Mouse (Mus musculus) small intestine, adult 2 months (tissue): ENCODE results near the gene Snph. TPM values are rescaled to one million over a fixed set of nuclear protein-coding genes. Genes with fewer than 3 reads are reported as not detected.

ENCODE experiments used
- H3K27ac ChIP-seq: fragments of 200-500 bp; 2 replicates; pipeline ENCODE4 v1.5.1; 2012; ENCODE audit warnings: low read depth, low read length, control low read depth, inconsistent platforms; ENCODE audit not compliant: insufficient read depth
- H3K27me3 ChIP-seq: fragments of 200-500 bp; 2 replicates; pipeline ENCODE4 v1.6.1; 2012; ENCODE audit warnings: mild to moderate bottlenecking, moderate library complexity, low read length, inconsistent platforms; ENCODE audit not compliant: control insufficient read depth, insufficient read depth
- H3K36me3 ChIP-seq: fragments of 200-500 bp; 2 replicates; pipeline ENCODE4 v1.6.1; 2012; ENCODE audit warnings: mild to moderate bottlenecking, low read length, control low read depth, inconsistent platforms; ENCODE audit not compliant: control insufficient read depth, insufficient read depth
- H3K4me1 ChIP-seq: fragments of 200-500 bp; 2 replicates; pipeline ENCODE4 v1.6.1; 2012; ENCODE audit warnings: low read length, inconsistent platforms, mixed read lengths; ENCODE audit not compliant: control insufficient read depth, insufficient read depth, insufficient read length
- H3K4me3 ChIP-seq: fragments of 200-500 bp; 2 replicates; pipeline ENCODE4 v1.5.1; 2012; ENCODE audit warnings: low read depth, mild to moderate bottlenecking, control low read depth, inconsistent platforms, low read length, moderate library complexity
- CTCF ChIP-seq: fragments of 200-500 bp; IDR thresholded peaks from 2 replicates; pipeline ENCODE4 v1.5.1; 2012; ENCODE audit warnings: low read depth, mild to moderate bottlenecking, control low read depth, inconsistent platforms, low read length, moderate library complexity, mixed read lengths; ENCODE audit not compliant: insufficient replicate concordance, insufficient read length; ENCODE audit errors: extremely low read depth
- POLR2A ChIP-seq: fragments of 200-500 bp; IDR thresholded peaks from 2 replicates; pipeline ENCODE4 v1.6.1; 2012; ENCODE audit warnings: low read depth, mild to moderate bottlenecking, control low read depth, inconsistent platforms, low read length, moderate library complexity
- WGBS: fragments of 180-500 bp; shearing (Covaris S2); methylation state at CpG from one replicate; pipeline ENCODE4 v1.1.7; 2018; 5-methylcytosine and 5-hydroxymethylcytosine counted together
- polyA plus RNA-seq: library from polyadenylated mRNA; depleted of rRNA; stranded (reverse); fragments of >200 nt; gene quantifications from 2 replicates; pipeline ENCODE4 v1.2.3, GENCODE M21; 2012

The Snph gene
- polyA plus RNA-seq, 1 experiment: 21.6 TPM

- Histone ChIP-seq H3K36me3 (no peaks in the 10 kb centered on the region), H3K27me3 (no peaks in the 10 kb centered on the region), H3K4me3 (no peak overlapping the region), H3K4me1 (peaks cover 14% of the 10 kb centered on the region), H3K27ac (no peak overlapping the region)
- 18% methylated on average over 4 of the region's 4 CpGs for WGBS
- TF ChIP-seq POLR2A: no peak
- TF ChIP-seq CTCF: no peak
Observed at GRCm38 (mm10) chr2:151602106-151602505, 30.3 kb downstream of the Snph start.

DNA sequence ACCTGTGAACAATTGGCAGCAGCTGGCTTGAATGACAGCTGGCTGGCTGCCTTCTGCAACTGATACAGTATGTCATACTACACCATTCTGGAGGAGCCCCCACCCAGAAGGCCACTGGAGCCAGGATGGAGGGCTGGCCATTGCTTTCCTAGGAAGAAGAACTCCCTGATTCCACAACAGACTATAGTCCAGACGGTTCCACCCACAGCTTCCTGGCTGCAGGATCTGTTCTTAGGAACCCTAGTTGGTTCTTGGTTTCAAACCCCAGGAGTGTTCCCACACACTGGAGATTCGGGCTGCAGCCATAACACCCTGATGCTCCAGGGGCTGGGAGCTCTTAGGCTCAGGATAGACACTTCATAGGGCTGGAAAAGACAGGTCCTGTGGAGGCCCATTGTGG lies 34.3 kb downstream of the Snph start:
- peaks cover 12% of the 10 kb centered on the region for H3K36me3 ChIP-seq
- WGBS: 77% methylated on average over 2 of the region's 2 CpGs
- no peak overlapping the region for H3K27ac ChIP-seq
- H3K27me3 ChIP-seq: no peaks in the 10 kb centered on the region
- TF ChIP-seq CTCF (no peak), POLR2A (no peak)
- H3K4me3 ChIP-seq: no peak overlapping the region
- peaks cover 12% of the 10 kb centered on the region for H3K4me1 ChIP-seq

DNA sequence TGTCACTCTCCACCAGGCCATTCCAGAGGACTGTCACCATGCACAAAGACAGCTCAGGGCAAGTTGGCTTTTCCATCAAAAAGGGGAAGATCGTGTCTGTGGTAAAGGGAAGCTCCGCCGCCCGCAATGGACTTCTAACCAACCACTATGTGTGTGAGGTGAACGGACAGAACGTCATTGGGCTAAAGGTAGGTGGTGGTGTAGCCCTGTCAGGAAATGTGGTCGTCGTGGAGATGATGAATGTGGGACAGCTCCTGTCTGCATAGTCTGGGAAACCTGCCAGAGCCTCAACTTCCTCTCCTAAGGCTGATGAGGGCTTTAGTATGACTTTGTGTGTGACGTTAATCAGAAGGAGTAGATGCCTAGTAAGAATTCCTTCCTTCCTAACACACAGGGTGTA lies 45.1 kb downstream of the Snph start:
- Histone ChIP-seq H3K36me3 (peaks cover 27% of the 10 kb centered on the region), H3K27ac (no peak overlapping the region), H3K4me3 (no peak overlapping the region), H3K27me3 (no peaks in the 10 kb centered on the region), H3K4me1 (no peaks in the 10 kb centered on the region)
- TF ChIP-seq CTCF: no peak
- TF ChIP-seq POLR2A: no peak
- WGBS: 51% methylated on average over 9 of the region's 9 CpGs

- 88% methylated on average over 1 of the region's 1 CpGs for WGBS
- H3K36me3 ChIP-seq: peaks cover 27% of the 10 kb centered on the region
- no peaks in the 10 kb centered on the region for H3K27me3 ChIP-seq
- no peaks in the 10 kb centered on the region for H3K4me1 ChIP-seq
- H3K27ac ChIP-seq: no peak overlapping the region
- TF ChIP-seq CTCF (no peak), POLR2A (no peak)
- H3K4me3 ChIP-seq: no peak overlapping the region
Observed at GRCm38 (mm10) chr2:151586807-151587206, 45.6 kb downstream of the Snph start.

GRCm38 (mm10) chr2:151585934-151586333 lies 46.5 kb downstream of the Snph start:
- Histone ChIP-seq H3K4me3 (no peak overlapping the region), H3K36me3 (peaks cover 22% of the 10 kb centered on the region), H3K27me3 (no peaks in the 10 kb centered on the region), H3K4me1 (no peaks in the 10 kb centered on the region), H3K27ac (no peak overlapping the region)
- 58% methylated on average over 3 of the region's 3 CpGs for WGBS
- no peak for TF ChIP-seq POLR2A
- TF ChIP-seq CTCF: no peak

GRCm38 (mm10) chr2:151580945-151581344 lies 51.4 kb downstream of the Snph start:
- peaks cover 19% of the 10 kb centered on the region for H3K4me1 ChIP-seq
- H3K27me3 ChIP-seq: no peaks in the 10 kb centered on the region
- peak overlapping the region; percentile 98 for H3K27ac ChIP-seq
- H3K36me3 ChIP-seq: peaks cover 3% of the 10 kb centered on the region; the same call in 1 of the 2 replicates
- 10% methylated on average over 1 of the region's 1 CpGs for WGBS
- no peak for TF ChIP-seq CTCF
- TF ChIP-seq POLR2A: no peak
- no peak overlapping the region for H3K4me3 ChIP-seq

DNA sequence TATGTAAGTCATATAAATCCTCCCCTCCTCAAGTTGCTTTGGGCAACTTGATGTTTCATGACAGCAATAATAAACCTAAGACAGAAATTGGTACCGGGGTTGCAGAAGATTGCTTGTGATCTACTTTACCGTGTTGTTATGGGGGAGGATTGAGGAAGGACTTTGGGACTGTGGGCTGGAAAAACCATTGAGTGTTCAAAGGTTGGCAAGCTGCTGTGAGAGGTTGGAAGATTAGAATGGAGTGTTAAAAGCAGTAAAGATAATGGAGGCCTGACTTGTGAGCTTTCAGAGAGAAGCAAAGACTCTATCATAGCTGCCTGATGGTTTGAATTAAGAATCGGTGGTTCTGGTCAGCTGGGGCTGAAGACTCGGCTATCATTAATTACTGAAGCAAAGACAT lies 53.2 kb downstream of the Snph start:
- H3K4me3 ChIP-seq: no peak overlapping the region
- WGBS: 29% methylated on average over 4 of the region's 4 CpGs
- H3K27me3 ChIP-seq: no peaks in the 10 kb centered on the region
- H3K27ac ChIP-seq: peak overlapping the region; percentile 98
- TF ChIP-seq POLR2A: no peak
- TF ChIP-seq CTCF: no peak
- H3K4me1 ChIP-seq: peaks cover 22% of the 10 kb centered on the region
- peaks cover 2% of the 10 kb centered on the region; the same call in 1 of the 2 replicates for H3K36me3 ChIP-seq
